Mouse (Mus musculus) lung, embryonic 14.5 days (tissue): Measurements from ENCODE around the gene Usp6nl. TPM values are rescaled to one million over a fixed set of nuclear protein-coding genes. Genes with fewer than 3 reads are reported as not detected.

Experiments used
- ATAC-seq: fragments of 200-750 bp; cut with Nextera tagmentation; 2 replicates; pipeline ENCODE4 v1.8.0; 2017; ENCODE audit warnings: mild to moderate bottlenecking, moderate TSS enrichment, moderate library complexity; ENCODE audit not compliant: insufficient read depth
- DNase-seq: peaks from one replicate; pipeline ENCODE4 v3.0.0-alpha.2; 2015
- H3K27ac ChIP-seq: fragments of 300-500 bp; sonication (generic); 2 replicates; pipeline ENCODE4 v1.5.1; 2014; ENCODE audit warnings: low read depth, mild to moderate bottlenecking, moderate library complexity
- H3K27me3 ChIP-seq: fragments of 300-500 bp; sonication (generic); 2 replicates; pipeline ENCODE4 v1.6.1; 2014; ENCODE audit warnings: low read length, control low read depth; ENCODE audit not compliant: insufficient read depth
- H3K36me3 ChIP-seq: fragments of 300-500 bp; sonication (generic); 2 replicates; pipeline ENCODE4 v1.6.1; 2014; ENCODE audit warnings: control low read depth; ENCODE audit not compliant: insufficient read depth
- H3K4me1 ChIP-seq: fragments of 300-500 bp; sonication (generic); 2 replicates; pipeline ENCODE4 v1.6.1; 2014; ENCODE audit warnings: antibody characterized with exemption, control low read depth; ENCODE audit not compliant: insufficient read depth
- H3K4me2 ChIP-seq: fragments of 300-500 bp; sonication (generic); 2 replicates; pipeline ENCODE4 v1.6.1; 2014; ENCODE audit warnings: mild to moderate bottlenecking
- H3K4me3 ChIP-seq: fragments of 300-500 bp; sonication (generic); 2 replicates; pipeline ENCODE4 v1.5.1; 2014; ENCODE audit warnings: low read depth, low read length
- H3K9ac ChIP-seq: fragments of 300-500 bp; sonication (generic); 2 replicates; pipeline ENCODE4 v1.6.1; 2014
- H3K9me3 ChIP-seq: fragments of 300-500 bp; sonication (generic); 2 replicates; pipeline ENCODE4 v1.6.1; 2016; ENCODE audit warnings: low read depth, low read length, control low read depth
- CTCF ChIP-seq: IDR thresholded peaks from 2 replicates; pipeline ENCODE4 v1.5.1; 2016; ENCODE audit warnings: antibody characterized with exemption, low read depth
- WGBS: fragments of 180-500 bp; shearing (Covaris S2); extraction: QIAGEN DNeasy Blood & Tissue Kit; methylation state at CpG from one replicate; pipeline ENCODE4 v1.1.7; 2014; 5-methylcytosine and 5-hydroxymethylcytosine counted together
- polyA plus RNA-seq: library from polyadenylated mRNA; unstranded; fragments of >200 nt; fragmentation: Nextera tagmentation; extraction: Ambion mirVana; gene quantifications from 2 replicates; pipeline ENCODE4 v1.2.1, GENCODE M21; 2014

Gene Usp6nl
- polyA plus RNA-seq, 1 experiment from 2014 or later, result 16.7 TPM

- Histone ChIP-seq H3K27me3 (no peaks in the 10 kb centered on the region), H3K36me3 (no peaks in the 10 kb centered on the region), H3K4me1 (no peaks in the 10 kb centered on the region), H3K9ac (no peak overlapping the region), H3K9me3 (no peaks in the 10 kb centered on the region), H3K4me2 (no peak overlapping the region), H3K27ac (no peak overlapping the region), H3K4me3 (no peak overlapping the region)
- 76% methylated on average over 5 of the region's 5 CpGs for WGBS
- no peak for DNase-seq
- no peak for TF ChIP-seq CTCF
- ATAC-seq, result no peak
Observed at GRCm38 (mm10) chr2:6493886-6494285, 171.4 kb downstream of the Usp6nl start.

Other genes starting within 250 kb of the Usp6nl start
- gene Proser2, start 192.5 kb upstream of the Usp6nl start, polyA plus RNA-seq, result 4.9 and 5.9 TPM in 2 replicates
- gene Echdc3, start 109.6 kb upstream of the Usp6nl start, polyA plus RNA-seq, result 6.1 and 8.1 TPM in 2 replicates